Mouse (Mus musculus) CH12.LX (cell line): ENCODE measurements around the gene Arl16.

ENCODE experiments used
- CHD2 ChIP-seq: IDR thresholded peaks from 2 replicates; pipeline ENCODE4 v1.6.1; 2011; ENCODE audit warnings: low read length, improper control_type of control experiment
- CTCF ChIP-seq, 2 experiments: IDR thresholded peaks in 1 of 2; conservative IDR thresholded peaks in 1 of 2; 2 replicates each; pipeline ENCODE4 v1.5.1; 2011 to 2012; ENCODE audit warnings: low read depth in 2 of 2, low read length in 2 of 2, improper control_type of control experiment in 1 of 2, inconsistent platforms in 1 of 2, mild to moderate bottlenecking in 1 of 2, moderate library complexity in 1 of 2
- EP300 ChIP-seq: IDR thresholded peaks from 2 replicates; pipeline ENCODE4 v1.6.1; 2011; ENCODE audit warnings: low read length, improper control_type of control experiment
- MAFK ChIP-seq: IDR thresholded peaks from 2 replicates; pipeline ENCODE4 v1.6.1; 2011; ENCODE audit warnings: low read length, improper control_type of control experiment; ENCODE audit not compliant: insufficient replicate concordance
- MAX ChIP-seq: IDR thresholded peaks from 2 replicates; pipeline ENCODE4 v1.6.1; 2011; ENCODE audit warnings: low read length, improper control_type of control experiment
- MAZ ChIP-seq: IDR thresholded peaks from 2 replicates; pipeline ENCODE4 v1.6.1; 2012; ENCODE audit warnings: low read depth, mild to moderate bottlenecking, inconsistent platforms, low read length, improper control_type of control experiment, moderate library complexity
- MYC ChIP-seq: IDR thresholded peaks from 2 replicates; pipeline ENCODE4 v1.6.1; 2011; ENCODE audit warnings: low read depth, mild to moderate bottlenecking, improper control_type of control experiment, low read length
- NELFE ChIP-seq: IDR thresholded peaks from 2 replicates; pipeline ENCODE4 v1.6.1; 2011; ENCODE audit warnings: low read depth, low read length, improper control_type of control experiment
- POLR2A ChIP-seq: IDR thresholded peaks from 2 replicates; pipeline ENCODE4 v1.6.1; 2011; ENCODE audit warnings: low read depth, mild to moderate bottlenecking, improper control_type of control experiment, low read length
- SMC3 ChIP-seq: IDR thresholded peaks from 2 replicates; pipeline ENCODE4 v1.6.1; 2011; ENCODE audit warnings: low read depth, low read length, improper control_type of control experiment
- UBTF ChIP-seq: IDR thresholded peaks from 2 replicates; pipeline ENCODE4 v1.6.1; 2012; ENCODE audit warnings: low read depth, mild to moderate bottlenecking, inconsistent platforms, low read length, improper control_type of control experiment, moderate library complexity
- ZC3H11A ChIP-seq: IDR thresholded peaks from 2 replicates; pipeline ENCODE4 v1.6.1; 2012; ENCODE audit warnings: low read depth, mild to moderate bottlenecking, inconsistent platforms, low read length, improper control_type of control experiment
- ZKSCAN1 ChIP-seq: IDR thresholded peaks from 2 replicates; pipeline ENCODE4 v1.6.1; 2012; ENCODE audit warnings: low read depth, inconsistent platforms, low read length, improper control_type of control experiment, borderline replicate concordance
- ZMIZ1 ChIP-seq: IDR thresholded peaks from 2 replicates; pipeline ENCODE4 v1.6.1; 2012; ENCODE audit warnings: low read depth, mild to moderate bottlenecking, inconsistent platforms, low read length, improper control_type of control experiment

DNA sequence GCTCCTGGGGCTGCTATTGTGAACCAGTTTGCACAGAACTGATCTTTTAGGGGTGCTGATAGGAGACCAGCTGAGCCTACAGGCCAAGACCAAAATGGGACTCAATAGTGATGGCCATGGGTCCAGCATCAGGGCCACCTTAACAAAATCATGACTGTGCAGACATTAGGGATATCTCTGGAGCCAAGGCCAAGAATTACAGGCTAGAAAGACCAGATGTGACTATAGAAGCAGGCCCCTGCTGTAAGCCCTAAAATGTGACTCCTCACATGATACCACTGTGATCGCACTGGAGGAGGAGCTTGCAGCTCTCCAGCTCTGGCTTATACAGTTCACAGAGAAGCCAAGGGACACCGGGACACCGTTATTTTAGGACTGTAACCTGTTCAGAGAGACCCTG is 25.1 kb downstream of the Arl16 start, which contains the start of gene Tspan10:
- TF ChIP-seq ZKSCAN1 (no peak), EP300 (no peak), MAFK (no peak), SMC3 (no peak), CTCF (conservative IDR thresholded peaks at IDR 0.05 in 1 of 2, IDR thresholded peaks at IDR 0.05 in 1 of 2; ENCODE audit: low read depth in 2 of 2, low read length in 2 of 2) (no peak), CHD2 (no peak), POLR2A (no peak), MAX (no peak), UBTF (no peak), ZC3H11A (no peak), MYC (no peak), MAZ (no peak), ZMIZ1 (no peak), NELFE (no peak)
